Mouse (Mus musculus) heart, postnatal 25 days (tissue): Measurements from ENCODE around the gene Hacl1. TPM values are rescaled to one million over a fixed set of nuclear protein-coding genes. Genes with fewer than 3 reads are reported as not detected.

Experiments used
- DNase-seq: peaks from one replicate; pipeline ENCODE4 v3.0.0; 2022; ENCODE audit warnings: low spot score
- intact Hi-C: fragments of 180-260 bp; cut with DNase I; formaldehyde crosslinking; loops from one replicate; pipeline ENCODE4 v1.15.1; 2025
- total RNA-seq, 2 experiments: library from RNA; stranded (reverse); gene quantifications; 2 replicates each; pipeline ENCODE4 v1.2.3; 2021

Gene Hacl1
- total RNA-seq: 10 to 100 TPM in 1 of 2 experiments, 1 to 10 TPM in 1; 5.7 to 13.6 TPM

DNA sequence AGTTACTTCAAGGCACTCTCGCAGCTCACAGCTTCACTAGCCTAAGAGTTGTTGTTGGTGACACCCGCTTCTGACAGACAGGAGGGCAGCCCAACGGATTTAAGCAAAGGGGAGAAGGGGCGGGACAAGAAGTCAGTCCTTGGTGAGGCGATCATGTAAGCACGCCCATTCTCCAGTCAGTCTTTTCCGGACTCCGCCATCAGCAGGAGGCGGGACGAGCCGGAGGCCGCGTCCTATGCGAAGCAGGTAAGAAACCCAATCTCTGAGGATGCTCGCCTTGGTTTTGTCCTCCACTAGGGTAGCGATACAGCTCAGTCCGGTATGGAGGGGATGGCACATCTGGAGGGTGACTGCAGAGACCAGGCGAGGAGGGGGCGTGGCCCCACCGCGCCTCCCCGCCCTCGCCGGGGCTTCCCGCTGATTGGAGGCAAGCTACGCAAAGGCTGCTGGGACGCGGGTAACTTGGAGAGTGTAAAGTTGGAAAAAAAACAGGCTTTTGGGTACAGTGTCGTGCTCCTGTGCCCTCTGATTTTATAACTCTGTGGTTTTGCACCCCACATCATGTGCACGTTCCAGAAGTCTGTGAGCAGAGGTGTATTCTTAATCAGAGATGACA is at the start of gene Hacl1, which contains the start of gene Btd:
Gene Hacl1 (minus strand): TSS at position 397 of the 616 bp plus-strand sequence.
Gene Btd (plus strand): TSS at position 139 of the 616 bp plus-strand sequence.
- intact Hi-C loops: no loop called here

DNA sequence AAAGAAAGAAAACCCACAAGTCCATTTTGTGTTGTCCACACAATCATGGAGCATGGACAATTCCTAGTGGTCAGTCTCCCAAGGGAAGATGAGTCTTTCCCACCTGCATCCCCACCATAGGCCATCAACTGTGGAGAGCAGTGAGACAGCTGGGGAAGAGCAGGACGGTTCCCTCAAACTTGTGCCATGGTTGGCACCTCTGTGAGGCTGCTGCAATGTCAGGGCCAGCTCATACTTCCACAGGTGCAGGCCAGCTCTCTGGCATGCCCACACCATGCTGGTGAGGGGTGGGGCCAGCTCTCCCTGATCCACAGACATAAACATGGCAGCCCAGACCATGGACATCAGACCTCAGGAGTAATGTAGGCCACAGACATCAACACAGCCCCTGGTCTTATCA is 45.1 kb upstream of the Hacl1 start:
- intact Hi-C loops: no loop called here

More for the DNA sequence above, at the start of gene Hacl1, which contains the start of gene Btd:
- DNase-seq: peak; percentile 85

DNA sequence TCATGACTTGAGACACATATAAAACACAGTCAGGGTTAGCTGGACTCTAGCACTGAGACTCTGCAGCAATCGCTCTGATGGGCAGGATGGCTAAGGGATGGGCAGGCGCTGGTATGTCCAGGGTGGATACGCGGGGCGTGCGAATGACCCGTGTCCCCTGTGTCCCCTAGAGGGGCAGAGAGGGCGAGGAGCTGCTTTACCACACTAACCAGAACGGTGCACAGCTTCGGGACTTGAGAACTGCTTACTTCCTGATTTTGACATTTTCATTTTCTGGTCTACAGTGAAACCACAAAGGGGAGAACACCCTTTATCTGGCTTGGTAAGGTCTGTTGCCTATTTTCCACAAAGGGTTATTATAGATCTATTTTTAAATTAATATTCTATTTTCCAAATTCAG is 44.6 kb upstream of the Hacl1 start:
- intact Hi-C loops: no loop called here
- DNase-seq: no peak

More for the DNA sequence above, 45.1 kb upstream of the Hacl1 start:
- no peak for DNase-seq

DNA sequence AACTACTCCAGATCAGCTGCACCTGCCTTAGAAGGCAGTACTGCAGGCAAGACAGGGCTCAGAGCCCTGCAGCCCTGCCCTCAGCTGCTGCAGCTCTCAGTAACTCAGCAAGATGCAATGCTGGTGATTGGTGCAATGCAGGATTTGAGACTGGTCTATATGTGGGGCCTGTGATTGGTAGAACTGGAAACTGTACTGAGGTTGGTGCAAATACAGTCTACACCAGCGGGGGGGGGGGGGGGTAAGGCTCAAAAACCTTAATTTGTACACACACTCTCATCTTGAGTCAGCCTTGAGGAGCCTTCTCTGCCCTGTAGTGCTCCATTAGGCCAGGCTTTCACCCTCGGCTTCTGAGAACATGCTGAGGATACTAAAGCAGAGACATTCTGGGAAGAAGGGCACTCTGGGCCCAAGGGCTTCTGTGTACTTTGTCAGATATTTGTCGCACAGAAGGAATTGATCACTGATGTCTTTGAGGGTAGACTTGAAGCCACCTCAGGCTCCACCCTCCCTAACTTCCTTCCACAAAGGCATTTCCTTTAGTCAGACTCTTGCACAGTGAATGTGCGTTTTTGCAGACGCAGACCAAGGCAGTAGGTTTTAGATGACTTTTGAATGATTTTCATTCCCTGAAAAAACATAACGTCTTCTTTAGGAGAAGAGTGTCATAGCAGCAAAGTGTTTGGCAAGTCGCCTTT is 43.4 kb upstream of the Hacl1 start:
- no peak for DNase-seq
- intact Hi-C loops: no loop called here

DNA sequence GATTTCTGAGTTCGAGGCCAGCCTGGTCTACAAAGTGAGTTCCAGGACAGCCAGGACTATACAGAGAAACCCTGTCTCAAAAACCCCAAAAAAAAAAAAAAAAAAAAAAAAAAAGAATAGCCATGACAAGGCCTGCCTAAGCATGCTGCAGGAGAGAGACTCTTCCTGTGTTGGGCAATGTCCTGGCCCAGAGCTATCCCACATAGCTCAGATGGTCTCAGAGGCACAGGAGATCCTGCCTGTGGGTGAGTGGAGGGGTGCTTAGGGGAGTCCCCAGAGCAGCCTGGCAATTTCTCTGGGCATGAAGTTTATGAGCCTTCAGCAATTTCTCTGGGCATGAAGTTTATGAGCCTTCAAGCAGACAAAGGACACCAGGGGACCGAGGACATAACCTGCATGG is 42.5 kb upstream of the Hacl1 start:
- no peak for DNase-seq
- intact Hi-C loops: no loop called here

GRCm38 (mm10) chr14:31681931-31682555 is 41.0 kb upstream of the Hacl1 start:
- DNase-seq: no peak
- intact Hi-C loops: no loop called here

DNA sequence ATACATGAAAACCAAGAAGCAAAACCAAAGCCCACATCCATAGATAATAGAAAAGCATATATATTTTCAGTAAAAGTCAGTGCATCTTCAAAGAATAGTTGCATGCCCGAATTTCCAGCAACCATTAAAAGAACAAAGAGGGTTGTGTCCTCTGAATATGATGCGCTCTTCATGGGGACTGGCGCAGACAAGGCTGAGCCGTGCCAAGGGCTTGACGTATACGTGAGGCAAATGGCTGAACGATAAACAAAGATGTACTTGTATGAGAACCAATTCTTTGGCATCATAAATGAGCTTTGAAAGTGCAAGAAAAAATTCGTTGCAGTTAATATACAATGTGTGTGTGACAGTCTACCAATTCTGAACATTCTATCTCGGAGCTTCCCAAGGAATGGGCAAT is 40.2 kb upstream of the Hacl1 start:
- intact Hi-C loops: no loop called here
- no peak for DNase-seq

- intact Hi-C loops: no loop called here
- DNase-seq: no peak
Observed at GRCm38 (mm10) chr14:31680656-31681055, 39.6 kb upstream of the Hacl1 start.

DNA sequence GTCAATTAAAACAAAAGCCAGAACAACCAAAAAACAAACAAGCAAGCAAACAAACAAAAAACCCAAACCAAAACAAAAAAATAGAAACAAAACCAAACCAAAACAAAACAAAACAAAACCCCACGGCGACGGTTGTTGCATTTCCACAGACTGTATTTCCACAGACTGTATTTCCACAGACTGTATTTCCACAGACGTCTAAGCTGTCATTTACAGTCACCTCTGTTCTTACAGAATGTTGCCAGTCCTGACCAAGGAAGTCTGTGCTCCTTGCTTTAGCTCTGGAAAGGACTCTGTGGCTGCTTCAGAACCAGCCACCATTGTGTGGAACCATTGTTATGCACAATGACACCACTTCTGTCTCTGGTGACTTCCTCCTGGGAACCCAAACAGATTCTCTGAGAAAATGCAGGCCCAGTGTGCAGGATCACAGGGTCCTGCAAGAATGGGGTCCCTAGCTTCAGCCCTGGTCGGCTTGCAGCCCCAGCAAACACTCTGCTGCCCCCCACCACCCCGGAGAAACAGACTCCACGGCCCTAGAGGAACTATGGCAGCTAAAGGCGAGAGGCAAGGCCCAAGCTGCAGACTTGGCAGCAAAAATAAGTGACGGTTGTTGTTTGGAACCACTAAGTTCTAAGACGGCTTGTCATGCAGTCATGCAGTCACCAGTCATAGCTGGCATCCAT is 30.7 kb upstream of the Hacl1 start:
- no peak for DNase-seq
- intact Hi-C loops: no loop called here

GRCm38 (mm10) chr14:31669642-31670490 is 28.8 kb upstream of the Hacl1 start:
- no peak for DNase-seq
- intact Hi-C loops: loop anchor here (5.0 kb wide), 1 partner anchor 32 kb away; no protein-coding TSS in a partner anchor

DNA sequence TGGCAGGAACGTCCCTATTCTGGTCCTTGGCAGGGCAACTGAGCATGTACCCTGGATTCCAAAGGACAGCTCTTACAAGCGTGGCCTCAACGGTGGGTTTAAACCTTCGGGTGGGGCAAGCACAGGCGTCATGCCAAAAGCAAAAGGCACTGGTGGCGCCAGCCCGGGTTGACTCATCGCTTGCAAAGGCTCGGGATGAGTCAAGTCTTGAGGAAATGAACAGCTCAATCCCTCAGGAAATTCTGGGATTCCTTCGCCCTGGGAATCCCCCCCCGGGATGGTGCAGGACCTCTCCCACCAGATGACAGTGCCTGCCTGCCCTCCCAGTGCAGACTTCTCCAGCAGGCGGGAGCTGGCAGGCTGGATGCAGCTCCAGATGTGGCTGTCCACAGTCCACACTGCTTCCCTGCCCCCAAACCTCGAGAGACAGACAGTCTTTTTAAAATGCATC is 28.1 kb upstream of the Hacl1 start:
- peak; percentile 77 for DNase-seq
- intact Hi-C loops: loop anchor here (5.0 kb wide), 1 partner anchor 33 kb away; no protein-coding TSS in a partner anchor

- DNase-seq: no peak
- intact Hi-C loops: loop anchor here (5.0 kb wide), 1 partner anchor 34 kb away; no protein-coding TSS in a partner anchor
Observed at GRCm38 (mm10) chr14:31668326-31668725, 27.2 kb upstream of the Hacl1 start.

GRCm38 (mm10) chr14:31667741-31668140 is 26.7 kb upstream of the Hacl1 start:
- DNase-seq: no peak
- intact Hi-C loops: loop anchor here (5.0 kb wide), 1 partner anchor 35 kb away; no protein-coding TSS in a partner anchor

GRCm38 (mm10) chr14:31666931-31667705 is 26.0 kb upstream of the Hacl1 start:
- intact Hi-C loops: loop anchor here (5.0 kb wide), 1 partner anchor 35 kb away; no protein-coding TSS in a partner anchor
- no peak for DNase-seq

DNA sequence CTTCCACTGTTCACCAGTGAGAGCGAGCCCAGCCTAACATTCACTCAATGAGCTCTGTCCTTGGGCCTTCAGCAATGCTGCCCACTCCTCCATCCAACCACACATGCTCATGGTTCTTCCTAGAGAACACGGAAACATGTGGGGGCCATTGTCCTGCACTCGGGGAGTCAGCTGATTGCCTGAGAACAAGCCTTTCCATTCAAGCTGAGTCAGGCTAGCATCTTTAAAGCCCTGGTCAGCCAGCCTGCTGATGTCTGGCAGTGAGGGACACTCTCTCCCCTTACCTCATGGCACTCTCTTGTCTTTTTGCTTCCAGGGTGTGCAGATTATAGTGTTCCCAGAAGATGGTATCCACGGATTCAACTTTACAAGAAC is 24.5 kb upstream of the Hacl1 start:
- intact Hi-C loops: loop anchor here (5.0 kb wide), 1 partner anchor 37 kb away; no protein-coding TSS in a partner anchor
- no peak for DNase-seq

GRCm38 (mm10) chr14:31664903-31665565 is 23.9 kb upstream of the Hacl1 start:
- no peak for DNase-seq
- intact Hi-C loops: loop anchor here (5.0 kb wide), 1 partner anchor 37 kb away; no protein-coding TSS in a partner anchor

- intact Hi-C loops: no loop called here
- no peak for DNase-seq
Observed at GRCm38 (mm10) chr14:31664100-31664902, 23.2 kb upstream of the Hacl1 start.
